Mouse (Mus musculus) forebrain, postnatal 0 days (tissue): ENCODE data around the gene Gnmt. TPM values are rescaled to one million over a fixed set of nuclear protein-coding genes. Genes with fewer than 3 reads are reported as not detected.

Experiments
- ATAC-seq: fragments of 200-750 bp; cut with Nextera tagmentation; 2 replicates; pipeline ENCODE4 v1.8.0; 2017; ENCODE audit warnings: mild to moderate bottlenecking, moderate library complexity
- DNase-seq: peaks from one replicate; pipeline ENCODE4 v3.0.0-alpha.2; 2015
- H3K27ac ChIP-seq: fragments of 300-500 bp; sonication (generic); 2 replicates; pipeline ENCODE4 v1.5.1; 2014; ENCODE audit warnings: low read depth, mild to moderate bottlenecking, antibody characterized with exemption, low read length, moderate library complexity, mixed read lengths
- H3K27me3 ChIP-seq: fragments of 300-500 bp; sonication (generic); 2 replicates; pipeline ENCODE4 v1.6.1; 2014; ENCODE audit warnings: mild to moderate bottlenecking, low read length, mixed read lengths; ENCODE audit not compliant: insufficient read depth
- H3K36me3 ChIP-seq: fragments of 300-500 bp; sonication (generic); 2 replicates; pipeline ENCODE4 v1.6.1; 2014; ENCODE audit warnings: mild to moderate bottlenecking, moderate library complexity; ENCODE audit not compliant: insufficient read depth
- H3K4me1 ChIP-seq: fragments of 300-500 bp; sonication (generic); 2 replicates; pipeline ENCODE4 v1.6.1; 2014; ENCODE audit warnings: antibody characterized with exemption; ENCODE audit not compliant: insufficient read depth
- H3K4me2 ChIP-seq: fragments of 300-500 bp; sonication (generic); 2 replicates; pipeline ENCODE4 v1.6.1; 2014; ENCODE audit warnings: low read depth, mild to moderate bottlenecking, moderate library complexity
- H3K4me3 ChIP-seq: fragments of 300-500 bp; sonication (generic); 2 replicates; pipeline ENCODE4 v1.5.1; 2014; ENCODE audit warnings: low read depth, low read length, mixed read lengths
- H3K9ac ChIP-seq: fragments of 300-500 bp; sonication (generic); 2 replicates; pipeline ENCODE4 v1.6.1; 2014; ENCODE audit warnings: mild to moderate bottlenecking
- H3K9me3 ChIP-seq: fragments of 300-500 bp; sonication (generic); 2 replicates; pipeline ENCODE4 v1.6.1; 2016; ENCODE audit warnings: low read length
- CTCF ChIP-seq: sonication (generic); IDR thresholded peaks from 2 replicates; pipeline ENCODE4 v1.5.1; 2016; ENCODE audit warnings: antibody characterized with exemption, control low read depth, low read depth
- WGBS: fragments of 180-500 bp; shearing (Covaris S2); extraction: QIAGEN DNeasy Blood & Tissue Kit; methylation state at CpG from one replicate; pipeline ENCODE4 v1.1.7; 2014; 5-methylcytosine and 5-hydroxymethylcytosine counted together
- polyA plus RNA-seq: library from polyadenylated mRNA; unstranded; fragments of >200 nt; fragmentation: Nextera tagmentation; extraction: Ambion mirVana; gene quantifications from 2 replicates; pipeline ENCODE4 v1.2.1, GENCODE M21; 2015
- total RNA-seq: library from RNA; depleted of rRNA; stranded (reverse); fragments of >200 nt; gene quantifications from 2 replicates; pipeline ENCODE4 v1.2.3, GENCODE M21; 2014

Gene Gnmt
- total and polyA plus RNA-seq, 2 experiments from 2014 or later, result 1.4 TPM; not detected in 1

GRCm38 (mm10) chr17:46758753-46759152, 29.8 kb upstream of the Gnmt start:
- H3K4me1 ChIP-seq, result no peaks in the 10 kb centered on the region
- no peaks in the 10 kb centered on the region for H3K27me3 ChIP-seq
- no peak for ATAC-seq
- DNase-seq, result no peak
- TF ChIP-seq CTCF, result no peak
- 82% methylated on average over 12 of the region's 12 CpGs for WGBS
- H3K36me3 ChIP-seq, result no peaks in the 10 kb centered on the region
- no peaks in the 10 kb centered on the region for H3K9me3 ChIP-seq
- no peak overlapping the region for H3K4me2 ChIP-seq
- H3K27ac ChIP-seq, result no peak overlapping the region
- no peak overlapping the region for H3K4me3 ChIP-seq
- H3K9ac ChIP-seq, result no peak overlapping the region

GRCm38 (mm10) chr17:46751794-46752556, 23.0 kb upstream of the Gnmt start, which contains the start of gene Cnpy3:
Gene Cnpy3 (minus strand): TSS chr17:46752214.
- peak within 1 kb of the TSS; percentile 89 for H3K27ac ChIP-seq
- no peaks in the 10 kb centered on the region for H3K27me3 ChIP-seq
- H3K4me2 ChIP-seq, result peak within 1 kb of the TSS; percentile 72
- H3K36me3 ChIP-seq, result peaks cover 5% of the 10 kb centered on the region
- H3K4me1 ChIP-seq, result 0 out of 2 replicates have a peak, but pooled peaks cover 8% of the 10 kb centered on the region
- ATAC-seq (peak; percentile 99), DNase-seq (peak; percentile 99)
- H3K9ac ChIP-seq, result peak within 1 kb of the TSS; percentile 65
- TF ChIP-seq CTCF, result peak; percentile 6; the same call in 1 of the 2 replicates
- peak within 1 kb of the TSS; percentile 64 for H3K4me3 ChIP-seq
- no peaks in the 10 kb centered on the region for H3K9me3 ChIP-seq
- WGBS, result 3% methylated on average over 58 of the region's 58 CpGs

- ATAC-seq (no peak; the same call in 1 of the 2 replicates), DNase-seq (no peak)
- H3K4me1 ChIP-seq, result 0 out of 2 replicates have a peak, but pooled peaks cover 8% of the 10 kb centered on the region
- WGBS, result 29% methylated on average over 16 of the region's 16 CpGs
- peaks cover 12% of the 10 kb centered on the region for H3K36me3 ChIP-seq
- peak overlapping the region; percentile 89 for H3K27ac ChIP-seq
- no peaks in the 10 kb centered on the region for H3K27me3 ChIP-seq
- H3K9ac ChIP-seq, result peak overlapping the region; percentile 65
- no peak for TF ChIP-seq CTCF
- H3K4me3 ChIP-seq, result peak overlapping the region; percentile 64
- H3K9me3 ChIP-seq, result no peaks in the 10 kb centered on the region
- peak overlapping the region; percentile 72 for H3K4me2 ChIP-seq
Measured at GRCm38 (mm10) chr17:46751056-46751793, 22.3 kb upstream of the Gnmt start.

DNA sequence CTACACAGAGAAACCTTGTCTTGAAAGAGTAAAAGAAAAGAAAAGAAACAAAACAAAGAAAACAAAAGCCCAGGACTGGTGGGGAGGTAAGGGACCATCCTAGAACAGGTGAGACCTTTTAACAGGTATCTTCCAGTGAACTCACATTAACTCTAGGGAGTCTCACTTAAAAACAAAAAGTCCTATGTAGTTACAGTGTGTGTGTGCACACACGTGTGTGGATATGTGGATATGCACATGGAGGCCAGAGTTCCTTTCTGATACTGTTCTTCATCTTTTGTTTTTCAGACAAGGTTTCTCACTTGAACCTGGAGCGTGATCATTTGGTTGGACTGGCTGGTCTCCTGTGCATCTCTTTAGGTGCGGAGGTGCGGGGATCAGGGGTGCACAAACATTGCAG, 21.6 kb upstream of the Gnmt start:
- Histone ChIP-seq H3K36me3 (peaks cover 12% of the 10 kb centered on the region), H3K27ac (no peak overlapping the region), H3K9ac (peak overlapping the region; percentile 65; the same call in 1 of the 2 replicates), H3K27me3 (no peaks in the 10 kb centered on the region), H3K4me2 (peak overlapping the region; percentile 72), H3K4me1 (0 out of 2 replicates have a peak, but pooled peaks cover 8% of the 10 kb centered on the region), H3K4me3 (0 out of 2 replicates have a peak overlapping the region, but pooled peaks have one; percentile 64), H3K9me3 (no peaks in the 10 kb centered on the region)
- no peak for DNase-seq
- ATAC-seq, result no peak
- no peak for TF ChIP-seq CTCF
- WGBS, result 90% methylated on average over 4 of the region's 4 CpGs

DNA sequence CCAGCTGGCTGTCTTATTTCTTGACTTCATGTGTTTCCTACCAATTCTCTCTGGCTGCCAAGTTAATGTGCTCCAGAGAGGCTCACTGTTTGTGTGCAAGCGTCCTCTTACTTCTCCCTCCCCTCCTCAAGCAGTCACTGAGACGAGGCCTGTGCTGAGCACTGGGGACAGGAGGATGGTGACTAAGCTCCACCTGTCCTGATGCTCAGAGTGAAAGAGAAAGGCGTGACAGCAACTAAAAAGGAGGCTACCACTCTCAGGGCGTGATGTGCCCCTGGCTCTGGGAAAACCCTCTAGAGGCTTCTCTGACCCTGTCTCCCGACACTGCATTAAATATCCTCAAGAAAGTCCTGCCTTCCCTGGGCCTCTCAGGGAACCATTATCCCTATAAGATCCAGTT, 20.3 kb upstream of the Gnmt start:
- TF ChIP-seq CTCF, result no peak
- Histone ChIP-seq H3K4me3 (no peak overlapping the region), H3K9ac (no peak overlapping the region), H3K9me3 (no peaks in the 10 kb centered on the region), H3K27ac (no peak overlapping the region), H3K27me3 (no peaks in the 10 kb centered on the region), H3K36me3 (peaks cover 18% of the 10 kb centered on the region), H3K4me2 (no peak overlapping the region), H3K4me1 (0 out of 2 replicates have a peak, but pooled peaks cover 8% of the 10 kb centered on the region)
- no peak for ATAC-seq
- WGBS, result 86% methylated on average over 5 of the region's 5 CpGs
- DNase-seq, result no peak

- DNase-seq (no peak), ATAC-seq (no peak)
- H3K4me1 ChIP-seq, result 0 out of 2 replicates have a peak, but pooled peaks cover 8% of the 10 kb centered on the region
- H3K4me3 ChIP-seq, result no peak overlapping the region
- H3K9ac ChIP-seq, result no peak overlapping the region
- H3K4me2 ChIP-seq, result no peak overlapping the region
- peaks cover 32% of the 10 kb centered on the region for H3K36me3 ChIP-seq
- 96% methylated on average over 2 of the region's 2 CpGs for WGBS
- H3K9me3 ChIP-seq, result no peaks in the 10 kb centered on the region
- TF ChIP-seq CTCF, result no peak
- no peaks in the 10 kb centered on the region for H3K27me3 ChIP-seq
- H3K27ac ChIP-seq, result no peak overlapping the region
Measured at GRCm38 (mm10) chr17:46747806-46748205, 18.8 kb upstream of the Gnmt start.
